Comparison of ENCODE assay signal across 22 mouse cellular contexts in the genomic region with DNA sequence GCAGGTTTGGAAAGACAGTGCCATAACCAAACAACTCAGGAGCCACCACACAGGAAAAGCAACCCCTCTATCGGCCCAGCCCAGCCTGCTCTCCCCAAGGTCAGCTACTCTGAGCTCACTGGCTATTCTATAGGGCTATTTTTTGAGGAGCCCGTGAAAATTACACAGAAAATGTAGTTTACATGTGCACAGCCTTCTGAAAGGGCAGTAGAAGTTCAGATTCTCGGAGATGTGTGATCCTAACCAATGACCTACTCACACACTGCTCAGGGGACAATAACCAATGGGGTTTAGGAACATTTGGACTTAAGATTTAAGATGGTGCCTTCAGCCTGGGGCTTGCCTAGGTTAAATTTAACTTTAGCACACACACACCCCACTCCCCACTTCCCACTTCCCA. TPM values are rescaled to one million over a fixed set of nuclear protein-coding genes. Genes with fewer than 3 reads are reported as not detected.
"Had no signal": no experiment of that assay in that cellular context is flagged by ENCODE, and none has a peak within 500 bp of the region (broad histone marks: within the 10 kb centered on the region; RNA-seq: fewer than 3 reads in every experiment).

No protein-coding gene starts in this region.

- H3K9me3 ChIP-seq: limb, embryonic 12.5 days; limb, embryonic 15.5 days; midbrain, embryonic 13.5 days had no signal

- H3K4me2 ChIP-seq: limb, embryonic 12.5 days; limb, embryonic 15.5 days; liver, embryonic 11.5 days; lung, embryonic 14.5 days; midbrain, embryonic 13.5 days had no signal

- H3K36me3 ChIP-seq: limb, embryonic 12.5 days; limb, embryonic 15.5 days; midbrain, embryonic 13.5 days had no signal

- ATAC-seq: liver, postnatal 0 days; lung, postnatal 0 days; midbrain, embryonic 13.5 days had no signal

- H3K9ac ChIP-seq: limb, embryonic 12.5 days; limb, embryonic 15.5 days; liver, embryonic 14.5 days; liver, postnatal 0 days; lung, embryonic 14.5 days; midbrain, embryonic 13.5 days had no signal

- DNase-seq: kidney, adult 8-10 months; kidney, postnatal 25 days; layer of hippocampus, postnatal 36 days; liver, postnatal 0 days; lung, embryonic 14.5 days; right cerebral cortex, adult 18-20 months; right cerebral cortex, postnatal 14 days; right cerebral cortex, postnatal 4 days; thymus, adult 2 months; thymus, postnatal 14 days; thymus, postnatal 4 days had no signal

- H3K4me3 ChIP-seq: left cerebral cortex, adult 2 months; limb, embryonic 12.5 days; limb, embryonic 15.5 days; midbrain, embryonic 13.5 days had no signal

- H3K27ac ChIP-seq: kidney, postnatal 0 days; left cerebral cortex, adult 2 months; limb, embryonic 12.5 days; limb, embryonic 15.5 days; liver, embryonic 14.5 days; macrophage; midbrain, embryonic 13.5 days; stomach, postnatal 0 days had no signal

RNA-seq across cellular contexts. Expression of gene Tbx3, which starts 19.0 kb away (rescaled TPM):
- total RNA-seq: megakaryocyte, adult 5-6 weeks had no signal
- polyA plus RNA-seq: macrophage had no signal
